Comparison of ENCODE assay signal across 8 mouse cellular contexts in the genomic region with DNA sequence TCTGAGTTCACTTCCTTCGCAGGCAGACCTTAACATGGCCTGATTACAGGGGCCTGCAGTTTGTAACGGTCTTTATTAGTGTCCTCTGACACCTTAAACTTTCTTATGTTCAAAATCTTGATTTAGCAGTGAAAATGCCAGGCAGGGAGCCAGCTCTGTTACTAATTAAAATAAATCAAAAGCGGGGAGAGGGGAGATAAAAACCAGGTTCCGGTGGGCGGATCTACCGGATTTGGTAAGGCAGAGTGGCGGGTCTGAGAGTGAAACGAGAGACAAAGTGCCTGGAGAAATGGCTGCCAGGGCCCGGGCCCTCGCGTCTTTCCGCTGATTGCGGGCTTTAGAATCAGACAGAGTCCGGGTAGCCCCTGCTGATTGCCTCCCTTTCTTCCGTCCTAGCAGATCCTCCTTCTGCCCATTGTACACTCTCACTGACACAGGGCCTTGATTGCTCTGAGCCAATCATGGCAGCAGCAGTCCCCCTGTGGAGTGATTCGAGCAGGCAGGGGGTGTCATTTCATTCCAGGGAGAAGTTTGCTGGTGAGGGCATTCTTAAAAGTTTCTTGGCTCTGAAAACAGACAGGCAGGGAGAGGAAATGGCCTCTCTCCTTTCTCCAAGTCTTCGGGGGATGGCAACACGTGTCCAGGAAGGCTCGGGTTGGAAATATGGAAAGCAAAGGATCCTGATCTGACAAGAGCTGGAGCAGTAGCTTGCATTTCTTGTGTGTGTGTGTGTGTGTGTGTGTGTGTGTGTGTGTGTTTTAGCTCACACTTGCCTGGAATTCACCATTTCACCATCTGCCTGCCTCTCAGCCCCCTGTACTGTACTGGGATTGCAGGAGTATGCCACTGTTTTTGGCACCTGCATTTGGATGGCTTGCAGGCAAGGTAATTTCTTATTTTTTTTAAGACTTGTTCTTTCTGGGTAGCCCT. TPM values are rescaled to one million over a fixed set of nuclear protein-coding genes. Genes with fewer than 3 reads are reported as not detected.
DNase-seq lines count a peak whose midpoint lies in the region; ATAC-seq and TF ChIP-seq lines count a peak whose summit lies in the region.

No protein-coding gene starts in this region.

- H3K27me3 ChIP-seq in forebrain, embryonic 10.5 days (ENCODE audit: poor library complexity, severe bottlenecking) = no peaks in the 10 kb centered on the region
- H3K27me3 ChIP-seq in intestine, embryonic 15.5 days (replicated peaks) = no peaks in the 10 kb centered on the region
- no peaks in the 10 kb centered on the region for H3K27me3 ChIP-seq in liver, postnatal 0 days (ENCODE audit: insufficient read depth, low read length)

- TF ChIP-seq CTCF in liver, postnatal 0 days (IDR thresholded peaks at IDR 0.05; ENCODE audit: low read depth) = no peak

- H3K27ac ChIP-seq in forebrain, embryonic 10.5 days = peak overlapping the region; percentile 93
- peak overlapping the region; percentile 79 for H3K27ac ChIP-seq in intestine, embryonic 15.5 days
- peak overlapping the region; percentile 39; the same call in 1 of the 2 replicates for H3K27ac ChIP-seq in liver, postnatal 0 days (ENCODE audit: low read depth)

- H3K4me2 ChIP-seq in intestine, embryonic 15.5 days (replicated peaks) = 0 out of 2 replicates have a peak overlapping the region, but pooled peaks have one; percentile 21
- H3K4me2 ChIP-seq in liver, postnatal 0 days (ENCODE audit: low read depth, low read length) = 0 out of 2 replicates have a peak overlapping the region, but pooled peaks have one; percentile 4

- no peak for TF ChIP-seq EP300 in liver, postnatal 0 days (IDR thresholded peaks at IDR 0.05; ENCODE audit: low read depth)

- no peaks in the 10 kb centered on the region for H3K9me3 ChIP-seq in forebrain, embryonic 10.5 days
- no peaks in the 10 kb centered on the region for H3K9me3 ChIP-seq in intestine, embryonic 15.5 days
- no peaks in the 10 kb centered on the region for H3K9me3 ChIP-seq in liver, postnatal 0 days (ENCODE audit: low read length)

- H3K9ac ChIP-seq in intestine, embryonic 15.5 days = no peak overlapping the region
- no peak overlapping the region for H3K9ac ChIP-seq in liver, postnatal 0 days (replicated peaks)

- peak overlapping the region; percentile 32 for H3K4me3 ChIP-seq in forebrain, embryonic 10.5 days
- H3K4me3 ChIP-seq in intestine, embryonic 15.5 days (replicated peaks) = no peak overlapping the region
- no peak overlapping the region for H3K4me3 ChIP-seq in liver, postnatal 0 days (ENCODE audit: low read depth, low read length)

- no peaks in the 10 kb centered on the region for H3K36me3 ChIP-seq in forebrain, embryonic 10.5 days (replicated peaks)
- no peaks in the 10 kb centered on the region for H3K36me3 ChIP-seq in intestine, embryonic 15.5 days
- no peaks in the 10 kb centered on the region for H3K36me3 ChIP-seq in liver, postnatal 0 days (replicated peaks; ENCODE audit: insufficient read depth, low read length)

- peak; percentile 55 for ATAC-seq in intestine, embryonic 15.5 days
- ATAC-seq in liver, postnatal 0 days = no peak

- peaks cover 63% of the 10 kb centered on the region for H3K4me1 ChIP-seq in forebrain, embryonic 10.5 days
- peaks cover 17% of the 10 kb centered on the region; the same call in 1 of the 2 replicates for H3K4me1 ChIP-seq in intestine, embryonic 15.5 days (replicated peaks)
- H3K4me1 ChIP-seq in liver, postnatal 0 days (ENCODE audit: insufficient read depth) = no peaks in the 10 kb centered on the region

- DNase-seq in cerebellum, postnatal 14 days = peak; percentile 31 to 36
- DNase-seq in cerebellum, postnatal 36 days = no peak
- peak; percentile 72 for DNase-seq in forebrain, embryonic 10.5 days (ENCODE audit: extremely low spot score, low spot score)
- no peak for DNase-seq in liver, postnatal 0 days
- peak; percentile 39 for DNase-seq in testis, postnatal 14 days (ENCODE audit: low spot score)
- no peak for DNase-seq in frontal cortex, postnatal 36 days (ENCODE audit: low spot score in 2 of 2)
- DNase-seq in cerebellum, adult 18-20 months = no peak

- 6% methylated on average over 19 of the region's 19 CpGs for WGBS in forebrain, embryonic 10.5 days
- WGBS in intestine, embryonic 15.5 days = 22% methylated on average over 19 of the region's 19 CpGs
- WGBS in liver, postnatal 0 days (ENCODE audit: insufficient replicate concordance) = 38% methylated on average over 19 of the region's 19 CpGs

RNA-seq across cellular contexts. Expression of a gene that starts 14.5 kb away (rescaled TPM):
- 11.9 and 15.6 TPM in 2 replicates for polyA plus RNA-seq in forebrain, embryonic 10.5 days (2016; fragmentation: Nextera tagmentation; extraction: Ambion mirVana)
- 327 and 654 TPM in 2 replicates for polyA plus RNA-seq in intestine, embryonic 15.5 days (2015; fragmentation: Nextera tagmentation; extraction: Ambion mirVana)
- 0.63 and 2.1 TPM in 2 replicates for polyA plus RNA-seq in liver, postnatal 0 days (2015; fragmentation: Nextera tagmentation; extraction: Ambion mirVana)

RNA-seq across cellular contexts. Expression of a gene that starts 17.2 kb away (rescaled TPM):
- polyA plus RNA-seq in forebrain, embryonic 10.5 days (2016; fragmentation: Nextera tagmentation; extraction: Ambion mirVana) = 0.16 and 0.34 TPM in 2 replicates
- not detected in 2 replicates for polyA plus RNA-seq in intestine, embryonic 15.5 days (2015; fragmentation: Nextera tagmentation; extraction: Ambion mirVana)
- polyA plus RNA-seq in liver, postnatal 0 days (2015; fragmentation: Nextera tagmentation; extraction: Ambion mirVana) = not detected in 2 replicates

RNA-seq across cellular contexts. Expression of a gene that starts 17.3 kb away (rescaled TPM):
- polyA plus RNA-seq in forebrain, embryonic 10.5 days (2016; fragmentation: Nextera tagmentation; extraction: Ambion mirVana) = 54.3 and 56.6 TPM in 2 replicates
- polyA plus RNA-seq in intestine, embryonic 15.5 days (2015; fragmentation: Nextera tagmentation; extraction: Ambion mirVana) = 31.5 and 33.6 TPM in 2 replicates
- polyA plus RNA-seq in liver, postnatal 0 days (2015; fragmentation: Nextera tagmentation; extraction: Ambion mirVana) = 10.8 and 12.6 TPM in 2 replicates

RNA-seq across cellular contexts. Expression of a gene that starts 41.3 kb away (rescaled TPM):
- polyA plus RNA-seq in forebrain, embryonic 10.5 days (2016; fragmentation: Nextera tagmentation; extraction: Ambion mirVana) = 2.9 and 3.4 TPM in 2 replicates
- 0.59 and 0.77 TPM in 2 replicates for polyA plus RNA-seq in intestine, embryonic 15.5 days (2015; fragmentation: Nextera tagmentation; extraction: Ambion mirVana)
- polyA plus RNA-seq in liver, postnatal 0 days (2015; fragmentation: Nextera tagmentation; extraction: Ambion mirVana) = 0.05 TPM in 1 of 2 replicates, not detected in the other

Comparison
In these comparisons a context has a peak if more than half of its experiments do, and no peak if none do; other contexts are left out.
1. DNase-seq: peak in cerebellum, postnatal 14 days (2 of 2), forebrain, embryonic 10.5 days (single experiment) and testis, postnatal 14 days (single experiment); none in cerebellum, postnatal 36 days (0 of 2), liver, postnatal 0 days (single experiment), frontal cortex, postnatal 36 days (0 of 2) and cerebellum, adult 18-20 months (0 of 2).
2. H3K27ac ChIP-seq: peak in every context shown above with its lines; median percentile 93 in forebrain, embryonic 10.5 days; 79 in intestine, embryonic 15.5 days; 39 in liver, postnatal 0 days.
3. RNA of a gene that starts 14.5 kb away (polyA plus RNA-seq): 327 to 654 TPM in intestine, embryonic 15.5 days; 11.9 to 15.6 TPM in forebrain, embryonic 10.5 days and 0.63 to 2.1 TPM in liver, postnatal 0 days; every median in the first group is over 10 times any median in the second.